8 mouse cellular contexts compared by ENCODE assay signal in the genomic region with DNA sequence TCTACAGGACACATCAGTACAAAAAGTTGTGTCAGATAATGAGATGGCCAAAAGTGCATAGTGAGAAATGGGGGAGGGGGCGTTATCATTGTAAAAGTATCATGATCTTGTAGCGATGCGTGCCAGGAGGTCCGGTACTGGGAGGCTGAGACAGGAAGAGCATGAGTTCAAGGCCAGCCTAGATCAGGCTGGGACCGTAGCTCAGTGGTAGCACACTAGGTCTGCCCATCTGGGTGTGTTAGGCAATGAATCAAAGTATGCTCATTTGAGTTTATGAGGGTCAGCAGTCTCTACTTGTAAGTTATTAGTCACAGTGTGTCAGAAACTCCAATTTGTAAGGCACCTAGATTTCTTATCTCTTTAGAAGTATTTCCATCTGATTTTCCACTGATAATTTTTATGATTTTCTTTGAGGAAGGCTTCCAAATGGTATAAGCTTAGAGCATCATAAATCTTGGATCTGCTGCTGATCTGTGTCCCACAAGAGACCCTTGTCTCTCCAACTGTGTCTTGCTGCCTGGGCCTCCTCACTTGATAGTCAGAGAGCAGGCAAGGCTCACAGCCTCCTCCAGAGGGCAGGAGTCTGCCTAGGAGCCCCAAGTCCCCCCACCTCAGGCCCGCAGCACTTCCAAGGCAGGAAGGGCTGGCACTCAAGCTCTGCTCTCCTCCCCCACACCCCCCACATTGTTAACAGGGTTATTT. TPM values are rescaled to one million over a fixed set of nuclear protein-coding genes. Genes with fewer than 3 reads are reported as not detected.
DNase-seq lines count a peak whose midpoint lies in the region; ATAC-seq and TF ChIP-seq lines count a peak whose summit lies in the region.
"Had no signal": no experiment of that assay in that cellular context is flagged by ENCODE, and none has a peak within 500 bp of the region (broad histone marks: within the 10 kb centered on the region; RNA-seq: fewer than 3 reads in every experiment).

No protein-coding gene starts in this region.

- 82% methylated on average over 6 of the region's 6 CpGs for WGBS in forebrain, embryonic 14.5 days

- H3K9me3 ChIP-seq in forebrain, embryonic 14.5 days (replicated peaks; ENCODE audit: control insufficient read depth, low read length) = no peaks in the 10 kb centered on the region
- H3K9me3 ChIP-seq: liver, embryonic 13.5 days had no signal

- no peak overlapping the region for H3K9ac ChIP-seq in forebrain, embryonic 14.5 days (ENCODE audit: low read length)
- H3K9ac ChIP-seq: liver, embryonic 13.5 days had no signal

- TF ChIP-seq CTCF in layer of hippocampus, adult 2 months (conservative IDR thresholded peaks at IDR 0.05) = peak; percentile 75

- peak; percentile 55; the same call in 1 of the 2 replicates for ATAC-seq in forebrain, embryonic 14.5 days

- peaks cover 6% of the 10 kb centered on the region for H3K4me1 ChIP-seq in forebrain, embryonic 14.5 days (ENCODE audit: control insufficient read depth, insufficient read depth, low read length)

- H3K4me3 ChIP-seq in layer of hippocampus, adult 2 months = no peak overlapping the region; the same call in 1 of the 2 replicates
- H3K4me3 ChIP-seq in forebrain, embryonic 14.5 days (ENCODE audit: low read depth, low read length) = no peak overlapping the region
- H3K4me3 ChIP-seq: liver, embryonic 13.5 days had no signal

- H3K36me3 ChIP-seq in forebrain, embryonic 14.5 days (ENCODE audit: control insufficient read depth, insufficient read depth, low read length) = no peaks in the 10 kb centered on the region
- H3K36me3 ChIP-seq: liver, embryonic 13.5 days had no signal

- H3K27me3 ChIP-seq in forebrain, embryonic 14.5 days (replicated peaks; ENCODE audit: control insufficient read depth, insufficient read depth, low read length) = no peaks in the 10 kb centered on the region
- H3K27me3 ChIP-seq: liver, embryonic 13.5 days had no signal

- no peak for DNase-seq in layer of hippocampus, adult 2 months (ENCODE audit: low spot score in 2 of 2)
- no peak for DNase-seq in layer of hippocampus, adult 9-10 months (ENCODE audit: low spot score)
- peak; percentile 32 for DNase-seq in Muller cell, postnatal 12 days (ENCODE audit: inconsistent ontology term)
- peak; percentile 54 for DNase-seq in forebrain, embryonic 14.5 days (ENCODE audit: low spot score)
- peak; percentile 28 for DNase-seq in lung, postnatal 14 days
- DNase-seq in c-Kit-positive CD71-positive TER-119-positive erythroid progenitor cells, embryonic 14.5 days (ENCODE audit: low spot score) = no peak
- DNase-seq in spleen, postnatal 4 days (ENCODE audit: low spot score in 2 of 2) = no peak
- DNase-seq: liver, embryonic 13.5 days had no signal

- H3K27ac ChIP-seq in layer of hippocampus, adult 2 months = no peak overlapping the region
- H3K27ac ChIP-seq in forebrain, embryonic 14.5 days (ENCODE audit: low read depth, low read length) = no peak overlapping the region; the same call in 1 of the 2 replicates
- H3K27ac ChIP-seq: liver, embryonic 13.5 days had no signal

- peak overlapping the region; percentile 21; the same call in 1 of the 2 replicates for H3K4me2 ChIP-seq in forebrain, embryonic 14.5 days (ENCODE audit: low read length)
- H3K4me2 ChIP-seq: liver, embryonic 13.5 days had no signal

RNA-seq across cellular contexts. Expression of a gene that starts 14.3 kb away (rescaled TPM):
- 100 to 1,000 TPM; 309 to 331 TPM for total RNA-seq in layer of hippocampus, adult 2 months (2021)
- 545 and 577 TPM in 2 replicates for polyA plus RNA-seq in forebrain, embryonic 14.5 days (2014; fragmentation: Nextera tagmentation; extraction: Ambion mirVana)

Comparison
In these comparisons a context has a peak if more than half of its experiments do, and no peak if none do; other contexts are left out.
1. DNase-seq: peak in Muller cell, postnatal 12 days (single experiment), forebrain, embryonic 14.5 days (single experiment) and lung, postnatal 14 days (single experiment); none in layer of hippocampus, adult 2 months (0 of 2), layer of hippocampus, adult 9-10 months (single experiment), c-Kit-positive CD71-positive TER-119-positive erythroid progenitor cells, embryonic 14.5 days (single experiment) and spleen, postnatal 4 days (0 of 2).